Mouse (Mus musculus) heart, embryonic 14.5 days (tissue): ENCODE results near the gene Car7. TPM values are rescaled to one million over a fixed set of nuclear protein-coding genes. Genes with fewer than 3 reads are reported as not detected.

Experiments used
- ATAC-seq: fragments of 200-750 bp; cut with Nextera tagmentation; 2 replicates; pipeline ENCODE4 v1.8.0; 2017; ENCODE audit warnings: low read depth, moderate TSS enrichment; ENCODE audit not compliant: insufficient number of reproducible peaks, insufficient read depth, low FRiP score
- H3K27ac ChIP-seq, 2 experiments: fragments of 200-500 bp in 1 of 2; fragments of 300-500 bp in 1 of 2; sonication (generic) in 1 of 2; replicated peaks in 1 of 2; 2 replicates each; pipeline ENCODE4 v1.5.1; 2012 to 2014; ENCODE audit warnings: low read depth in 2 of 2, low read length in 2 of 2, control low read depth in 1 of 2, mild to moderate bottlenecking in 1 of 2, mixed read lengths in 1 of 2; ENCODE audit not compliant: control insufficient read depth in 1 of 2, insufficient read depth in 1 of 2
- H3K27me3 ChIP-seq: fragments of 300-500 bp; sonication (generic); 2 replicates; pipeline ENCODE4 v1.6.1; 2014; ENCODE audit warnings: mild to moderate bottlenecking, low read length, control low read depth; ENCODE audit not compliant: control insufficient read depth, insufficient read depth
- H3K36me3 ChIP-seq: fragments of 300-500 bp; sonication (generic); 2 replicates; pipeline ENCODE4 v1.6.1; 2014; ENCODE audit warnings: mild to moderate bottlenecking, control low read depth, low read length, mixed read lengths; ENCODE audit not compliant: control insufficient read depth, insufficient read depth
- H3K4me1 ChIP-seq, 2 experiments: fragments of 200-500 bp in 1 of 2; fragments of 300-500 bp in 1 of 2; sonication (generic) in 1 of 2; 2 replicates each; pipeline ENCODE4 v1.6.1; 2012 to 2014; ENCODE audit warnings: low read length in 2 of 2, control low read depth in 1 of 2, mixed read lengths in 1 of 2; ENCODE audit not compliant: control insufficient read depth in 2 of 2, insufficient read depth in 2 of 2
- H3K4me2 ChIP-seq: fragments of 300-500 bp; sonication (generic); 2 replicates; pipeline ENCODE4 v1.6.1; 2014; ENCODE audit warnings: mild to moderate bottlenecking, low read length
- H3K4me3 ChIP-seq, 2 experiments: fragments of 200-500 bp in 1 of 2; fragments of 300-500 bp in 1 of 2; sonication (generic) in 1 of 2; 2 replicates each; pipeline ENCODE4 v1.5.1; 2012 to 2014; ENCODE audit warnings: low read length in 2 of 2, mild to moderate bottlenecking in 2 of 2, control low read depth in 1 of 2, low read depth in 1 of 2, moderate library complexity in 1 of 2; ENCODE audit not compliant: control insufficient read depth in 1 of 2, insufficient read depth in 1 of 2
- H3K9ac ChIP-seq: fragments of 300-500 bp; sonication (generic); 2 replicates; pipeline ENCODE4 v1.6.1; 2014; ENCODE audit warnings: mild to moderate bottlenecking, low read length
- H3K9me3 ChIP-seq: fragments of 300-500 bp; sonication (generic); 2 replicates; pipeline ENCODE4 v1.6.1; 2016; ENCODE audit warnings: low read length, control low read depth; ENCODE audit not compliant: control insufficient read depth
- WGBS: fragments of 180-500 bp; shearing (Covaris S2); extraction: QIAGEN DNeasy Blood & Tissue Kit; methylation state at CpG from one replicate; pipeline ENCODE4 v1.1.7; 2014; 5-methylcytosine and 5-hydroxymethylcytosine counted together
- polyA plus RNA-seq: library from polyadenylated mRNA; unstranded; fragments of >200 nt; fragmentation: Nextera tagmentation; extraction: Ambion mirVana; gene quantifications from 2 replicates; pipeline ENCODE4 v1.2.1, GENCODE M21; 2014

The Car7 gene
- polyA plus RNA-seq, 1 experiment from 2014 or later, result 2.2 TPM

- no peaks in the 10 kb centered on the region for H3K36me3 ChIP-seq
- H3K4me1 ChIP-seq, result peaks cover 5 to 17% of the 10 kb centered on the region in 2 experiments; a peak in 3 of 4 replicates
- peak overlapping the region in 1 of 2 experiments; percentile 58; a peak in 1 of 4 replicates for H3K4me3 ChIP-seq
- no peak overlapping the region for H3K27ac ChIP-seq
- no peak overlapping the region for H3K9ac ChIP-seq
- WGBS, result 6% methylated on average over 11 of the region's 11 CpGs
- H3K4me2 ChIP-seq, result peak overlapping the region; percentile 98
- H3K27me3 ChIP-seq, result peaks cover 62% of the 10 kb centered on the region
- H3K9me3 ChIP-seq, result no peaks in the 10 kb centered on the region
- no peak for ATAC-seq
These were observed 7.7 kb downstream of the Car7 start for GRCm38 (mm10) chr8:104542160-104542559.

- H3K27me3 ChIP-seq, result peaks cover 55% of the 10 kb centered on the region
- no peaks in the 10 kb centered on the region for H3K36me3 ChIP-seq
- H3K4me3 ChIP-seq, result no peak overlapping the region
- H3K27ac ChIP-seq, result no peak overlapping the region
- H3K4me2 ChIP-seq, result no peak overlapping the region
- no peak for ATAC-seq
- no peaks in the 10 kb centered on the region for H3K9me3 ChIP-seq
- no peak overlapping the region for H3K9ac ChIP-seq
- WGBS, result 79% methylated on average over 8 of the region's 8 CpGs
- peaks cover 5 to 17% of the 10 kb centered on the region in 2 experiments; a peak in 3 of 4 replicates for H3K4me1 ChIP-seq
These were observed 9.1 kb downstream of the Car7 start for GRCm38 (mm10) chr8:104543440-104544045.

GRCm38 (mm10) chr8:104555191-104555590 lies 20.7 kb downstream of the Car7 start:
- no peak overlapping the region for H3K27ac ChIP-seq
- ATAC-seq, result no peak
- H3K4me2 ChIP-seq, result no peak overlapping the region
- no peaks in the 10 kb centered on the region; the same call in 1 of the 2 replicates for H3K27me3 ChIP-seq
- no peak overlapping the region for H3K4me3 ChIP-seq
- WGBS, result 76% methylated on average over 4 of the region's 4 CpGs
- H3K36me3 ChIP-seq, result no peaks in the 10 kb centered on the region
- H3K9me3 ChIP-seq, result no peaks in the 10 kb centered on the region
- H3K9ac ChIP-seq, result no peak overlapping the region
- H3K4me1 ChIP-seq, result no peaks in the 10 kb centered on the region; a peak in 1 of 4 replicates

GRCm38 (mm10) chr8:104557226-104557625 lies 22.7 kb downstream of the Car7 start:
- Histone ChIP-seq H3K36me3 (no peaks in the 10 kb centered on the region), H3K4me3 (no peak overlapping the region), H3K27me3 (no peaks in the 10 kb centered on the region; the same call in 1 of the 2 replicates), H3K9me3 (no peaks in the 10 kb centered on the region), H3K27ac (no peak overlapping the region), H3K9ac (no peak overlapping the region), H3K4me2 (no peak overlapping the region), H3K4me1 (no peaks in the 10 kb centered on the region)
- no peak for ATAC-seq
- WGBS, result 43% methylated on average over 7 of the region's 7 CpGs

- H3K27ac ChIP-seq, result no peak overlapping the region
- H3K27me3 ChIP-seq, result no peaks in the 10 kb centered on the region; the same call in 1 of the 2 replicates
- H3K9me3 ChIP-seq, result no peaks in the 10 kb centered on the region
- no peaks in the 10 kb centered on the region for H3K4me1 ChIP-seq
- no peaks in the 10 kb centered on the region for H3K36me3 ChIP-seq
- H3K4me3 ChIP-seq, result no peak overlapping the region
- H3K9ac ChIP-seq, result no peak overlapping the region
- H3K4me2 ChIP-seq, result no peak overlapping the region
- ATAC-seq, result no peak
These were observed 26.2 kb downstream of the Car7 start for GRCm38 (mm10) chr8:104560731-104561130.

- no peaks in the 10 kb centered on the region for H3K36me3 ChIP-seq
- H3K9ac ChIP-seq, result no peak overlapping the region
- no peaks in the 10 kb centered on the region for H3K27me3 ChIP-seq
- ATAC-seq, result peak; percentile 54
- no peak overlapping the region for H3K4me2 ChIP-seq
- no peak overlapping the region for H3K27ac ChIP-seq
- no peaks in the 10 kb centered on the region for H3K9me3 ChIP-seq
- no peaks in the 10 kb centered on the region for H3K4me1 ChIP-seq
- no peak overlapping the region for H3K4me3 ChIP-seq
- WGBS, result 20% methylated on average over 22 of the region's 22 CpGs
These were observed 30.4 kb downstream of the Car7 start for GRCm38 (mm10) chr8:104564633-104565456.

GRCm38 (mm10) chr8:104565457-104565798 lies 30.9 kb downstream of the Car7 start:
- no peak for ATAC-seq
- no peaks in the 10 kb centered on the region for H3K36me3 ChIP-seq
- H3K9ac ChIP-seq, result no peak overlapping the region
- no peak overlapping the region for H3K4me3 ChIP-seq
- H3K27ac ChIP-seq, result no peak overlapping the region
- no peak overlapping the region for H3K4me2 ChIP-seq
- H3K4me1 ChIP-seq, result no peaks in the 10 kb centered on the region
- no peaks in the 10 kb centered on the region for H3K27me3 ChIP-seq
- WGBS, result 93% methylated on average over 5 of the region's 5 CpGs
- H3K9me3 ChIP-seq, result no peaks in the 10 kb centered on the region
